Mouse (Mus musculus): Measurements from ENCODE around the gene Med15.

Med15 gene

GRCm38 (mm10) chr16:17605684-17606083, 127.0 kb downstream of the Med15 start:
- peak; percentile 49 for DNase-seq

GRCm38 (mm10) chr16:17604941-17605340, 127.8 kb downstream of the Med15 start:
- DNase-seq = no peak
